Mouse (Mus musculus) testis, postnatal 14 days (tissue): ENCODE measurements around the gene Afdn.
"Not testable (repeated sequence)": the region's sequence is repeated elsewhere in the genome, so short reads cannot be mapped to it uniquely, and the experiment has no call there.

Experiments used
- DNase-seq: peaks from one replicate; pipeline ENCODE4 v3.0.0; 2021; ENCODE audit warnings: low spot score

Afdn gene

DNA sequence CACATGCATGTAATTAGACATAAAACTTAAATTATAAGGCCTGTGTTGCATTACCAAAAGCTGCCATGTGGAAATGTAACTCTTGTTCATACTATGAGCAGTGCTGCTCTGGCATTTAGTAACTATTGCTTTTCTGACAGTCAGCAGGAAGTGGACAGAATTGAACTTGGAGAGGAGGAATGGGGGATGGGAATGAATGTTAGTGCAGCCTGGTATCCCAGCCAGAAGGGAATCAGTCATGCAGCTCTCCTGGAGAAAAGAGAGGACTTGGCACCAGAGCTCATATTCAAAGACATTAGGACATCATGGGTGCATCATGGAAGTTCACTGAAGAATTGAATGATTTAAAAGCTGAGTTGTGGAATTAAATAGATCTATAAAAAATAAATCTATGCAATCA is 117.1 kb downstream of the Afdn start:
- DNase-seq: no peak

- no peak for DNase-seq
Observed at GRCm38 (mm10) chr17:13879731-13880130, 119.4 kb downstream of the Afdn start.

DNA sequence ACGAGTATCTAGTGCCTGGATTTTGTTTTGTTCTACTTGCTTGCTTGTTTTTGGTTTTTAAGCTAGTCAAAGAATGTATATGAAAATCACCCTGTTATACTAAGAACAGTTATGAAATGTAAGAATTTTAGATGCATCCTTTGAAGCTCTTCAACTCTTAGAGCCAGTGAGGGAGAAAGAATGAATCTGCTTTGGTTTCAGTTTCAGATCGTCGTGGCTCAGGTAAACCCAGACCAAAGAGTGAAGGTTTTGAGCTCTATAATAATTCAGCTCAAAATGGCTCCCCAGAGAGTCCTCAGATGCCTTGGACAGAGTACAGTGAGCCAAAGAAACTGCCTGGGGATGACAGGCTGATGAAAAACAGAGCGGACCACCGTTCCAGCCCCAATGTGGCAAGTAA is 123.2 kb downstream of the Afdn start:
- no peak for DNase-seq

GRCm38 (mm10) chr17:13889818-13890434 is 129.6 kb downstream of the Afdn start:
- DNase-seq: no peak

DNA sequence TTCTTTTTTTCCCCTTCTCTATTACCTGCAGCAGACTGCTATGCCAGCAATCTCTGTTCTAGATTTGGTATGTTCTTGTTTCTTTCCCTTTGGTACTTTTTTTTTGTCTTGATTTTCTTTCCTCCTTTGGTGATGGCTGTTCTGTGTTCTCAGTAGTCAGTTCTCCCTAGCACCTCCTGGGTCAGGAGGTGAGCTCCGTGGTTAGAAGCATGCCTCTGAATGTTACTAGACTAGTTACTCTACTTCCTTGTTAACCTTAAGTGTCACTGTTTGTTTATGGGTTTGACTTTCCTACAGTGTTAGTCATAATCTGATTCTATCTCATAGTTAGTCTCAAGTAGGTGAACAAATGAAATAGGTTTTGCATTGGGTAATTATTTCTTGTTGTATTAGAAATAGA is 130.6 kb downstream of the Afdn start:
- no peak for DNase-seq

GRCm38 (mm10) chr17:13898838-13899237 is 138.5 kb downstream of the Afdn start:
- no peak for DNase-seq

DNA sequence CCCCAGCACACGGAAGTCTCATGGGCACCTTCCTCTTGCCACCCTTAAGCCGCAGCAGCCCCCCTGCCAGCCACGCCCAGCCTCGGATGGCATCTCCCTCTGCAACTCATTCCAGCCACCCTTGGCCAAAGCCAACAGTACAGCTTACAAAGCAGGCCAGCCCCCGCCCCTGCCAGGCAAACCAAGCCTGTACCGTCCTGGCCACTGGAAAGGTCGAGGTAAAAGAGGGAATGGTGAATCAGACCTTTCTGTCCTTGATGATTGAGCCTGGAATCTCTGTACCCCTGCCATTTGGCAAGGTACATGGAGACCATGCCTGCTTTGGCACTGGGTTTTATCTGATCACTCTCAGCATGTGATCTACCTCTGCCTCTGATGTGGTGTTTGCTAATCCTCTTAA is 138.9 kb downstream of the Afdn start:
- no peak for DNase-seq

DNA sequence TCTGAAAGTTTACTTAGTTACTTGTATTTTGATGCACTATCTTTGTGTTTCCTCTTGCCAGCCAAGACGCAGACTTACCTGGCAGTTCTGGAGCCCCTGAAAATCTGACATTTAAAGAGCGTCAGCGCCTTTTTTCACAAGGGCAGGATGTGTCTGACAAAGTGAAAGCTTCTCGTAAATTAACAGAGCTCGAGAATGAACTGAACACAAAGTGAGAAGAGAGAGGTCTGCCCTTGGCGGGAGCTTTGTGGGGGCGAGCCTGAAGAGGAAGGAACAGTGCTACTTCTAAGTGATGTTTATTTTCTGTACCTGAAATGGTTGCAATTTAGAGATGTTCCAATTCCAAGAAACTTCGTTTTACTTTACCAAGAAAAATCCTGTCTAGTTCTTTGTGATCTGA is 143.5 kb downstream of the Afdn start:
- DNase-seq: no peak

DNA sequence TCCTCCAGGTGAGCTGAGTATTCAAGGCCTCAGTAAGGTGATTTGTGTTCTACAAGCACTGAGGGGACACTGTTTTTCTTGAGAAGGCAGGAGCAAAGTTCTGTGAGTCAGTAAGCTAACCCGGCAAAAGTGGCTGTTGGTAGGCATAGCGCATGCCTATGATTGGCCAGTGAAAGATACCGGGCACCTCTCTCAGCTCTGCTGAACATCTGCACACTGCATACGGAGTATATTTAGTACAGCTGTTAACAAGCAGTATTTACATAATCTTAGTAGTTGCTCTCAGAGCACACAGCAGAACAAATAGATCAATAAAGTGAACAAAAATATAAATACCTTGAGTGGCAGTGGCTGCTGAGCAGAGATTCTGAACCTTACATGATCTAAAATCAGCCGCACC is 146.7 kb downstream of the Afdn start:
- no peak for DNase-seq

DNA sequence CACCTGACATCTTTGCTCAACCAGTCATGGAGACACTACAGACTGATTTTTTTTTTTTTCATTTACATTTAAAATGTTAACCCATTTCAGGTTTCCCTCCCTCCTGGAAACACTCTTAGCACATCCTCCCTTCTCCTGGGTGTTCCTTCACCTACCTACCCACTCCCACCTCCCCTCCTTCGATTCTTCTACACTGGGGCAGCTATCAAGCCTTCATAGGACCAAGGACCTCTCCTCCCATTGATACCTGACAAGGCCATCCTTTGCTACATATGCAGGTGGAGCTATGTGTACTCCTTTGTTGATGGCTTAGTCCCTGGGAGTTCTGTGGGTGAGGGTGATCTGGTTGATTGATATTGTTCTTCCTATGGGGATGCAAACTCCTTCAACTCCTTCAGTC is 147.3 kb downstream of the Afdn start:
- DNase-seq: no peak

- no peak for DNase-seq
Observed at GRCm38 (mm10) chr17:13913951-13914350, 153.6 kb downstream of the Afdn start.

DNA sequence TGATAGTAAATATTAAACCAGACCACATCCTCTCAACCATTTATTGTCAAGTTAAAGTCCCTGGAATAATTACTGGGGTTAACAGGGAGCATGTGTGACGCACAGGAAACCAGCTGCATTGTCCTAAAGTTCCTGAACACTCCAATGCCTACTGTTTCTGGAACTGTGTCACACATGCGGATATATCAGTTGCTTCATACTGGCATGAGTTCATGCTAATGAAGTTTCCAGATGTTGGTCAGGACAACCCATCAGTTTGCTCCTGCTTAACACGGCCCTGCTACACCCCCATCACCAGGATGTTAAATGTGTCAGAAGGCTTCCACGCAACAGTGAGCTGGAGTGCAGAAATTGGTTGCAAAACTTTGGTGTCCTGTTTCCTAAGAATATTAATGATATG is 154.2 kb downstream of the Afdn start:
- no peak for DNase-seq

DNA sequence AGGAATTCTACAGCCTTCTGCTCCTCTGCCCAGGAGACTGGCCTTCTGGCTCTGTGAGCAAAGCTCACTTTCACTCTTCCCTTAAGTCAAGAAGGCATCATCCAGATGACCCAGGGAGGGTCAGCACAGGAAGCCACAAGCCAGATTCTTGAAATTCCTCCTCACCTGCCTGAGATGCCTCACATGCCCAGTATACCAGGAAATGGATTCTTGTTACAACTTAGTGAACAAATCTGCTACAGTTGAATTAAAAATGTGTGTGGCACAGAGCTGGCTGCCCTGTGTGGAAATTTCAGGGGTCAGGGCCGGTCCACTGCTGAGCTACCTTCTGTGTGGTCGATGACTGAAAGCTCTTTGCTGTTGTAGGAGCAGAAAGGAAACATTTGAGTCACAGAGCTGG is 160.4 kb downstream of the Afdn start:
- no peak for DNase-seq

- peak; percentile 31 for DNase-seq
Observed at GRCm38 (mm10) chr17:13923418-13923817, 163.1 kb downstream of the Afdn start.

- DNase-seq: no peak
Observed at GRCm38 (mm10) chr17:13924588-13924987, 164.2 kb downstream of the Afdn start.

GRCm38 (mm10) chr17:13925931-13926330 is 165.6 kb downstream of the Afdn start:
- no peak for DNase-seq

- DNase-seq: no peak
Observed at GRCm38 (mm10) chr17:13930421-13930820, 170.1 kb downstream of the Afdn start.

- DNase-seq: not testable (repeated sequence)
Observed at GRCm38 (mm10) chr17:13935364-13935763, 175.0 kb downstream of the Afdn start.

DNA sequence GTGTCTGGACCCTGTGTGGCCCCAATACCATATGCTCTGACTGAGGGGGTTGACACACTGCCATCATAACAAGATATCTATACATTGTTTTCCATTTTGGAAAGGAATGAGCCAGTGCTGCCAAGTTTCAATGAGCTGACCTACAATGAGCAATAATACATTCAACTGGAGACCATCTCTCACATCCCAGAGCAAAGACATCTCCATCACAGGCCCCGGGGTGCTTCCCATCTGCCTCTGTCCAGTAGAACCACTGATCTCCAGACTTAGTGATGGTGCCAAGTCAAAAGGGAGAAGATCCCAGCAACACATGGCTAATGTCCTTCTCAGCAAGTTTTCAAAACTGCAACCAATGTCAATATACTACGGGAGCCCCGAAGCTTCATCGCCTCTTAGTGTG is 177.4 kb downstream of the Afdn start:
- no peak for DNase-seq

DNA sequence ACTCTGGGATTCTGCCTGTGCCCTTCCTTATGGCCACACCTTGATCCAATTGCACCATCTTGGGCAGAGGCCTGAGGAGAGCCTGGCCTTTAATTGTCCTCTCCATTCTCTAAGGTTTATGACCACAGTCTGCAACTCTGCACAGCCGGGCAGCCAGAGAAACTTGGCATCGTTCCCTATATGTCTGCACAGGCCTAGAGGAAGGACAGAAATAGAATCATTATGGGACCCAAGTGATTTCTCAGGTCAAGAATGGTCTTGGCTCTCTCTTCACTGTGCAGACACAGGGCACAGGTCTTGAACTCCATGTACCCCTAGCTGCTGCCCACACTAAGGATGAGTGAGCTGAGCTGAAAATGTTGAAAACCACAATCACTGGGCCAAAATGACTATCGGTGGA is 178.3 kb downstream of the Afdn start:
- no peak for DNase-seq

DNA sequence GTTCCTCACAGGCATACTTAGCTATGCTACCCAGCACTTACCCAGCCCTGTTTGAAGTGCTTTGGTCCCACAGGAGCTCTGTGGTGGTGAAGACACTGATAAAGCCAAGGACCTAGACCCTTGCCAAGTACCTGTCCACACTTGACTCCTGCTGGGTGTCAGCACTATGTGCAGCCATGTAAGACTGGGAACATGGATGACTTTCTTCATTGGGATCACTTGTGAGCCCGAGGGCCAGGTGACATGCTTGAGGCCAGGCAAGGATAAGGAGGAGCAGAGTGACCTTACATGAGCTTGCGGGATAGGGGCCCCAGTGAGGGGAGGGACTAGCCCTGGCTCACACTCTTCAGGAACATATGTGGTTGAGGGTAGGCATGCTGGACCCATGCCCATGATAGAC is 178.9 kb downstream of the Afdn start:
- not testable (repeated sequence) for DNase-seq

DNA sequence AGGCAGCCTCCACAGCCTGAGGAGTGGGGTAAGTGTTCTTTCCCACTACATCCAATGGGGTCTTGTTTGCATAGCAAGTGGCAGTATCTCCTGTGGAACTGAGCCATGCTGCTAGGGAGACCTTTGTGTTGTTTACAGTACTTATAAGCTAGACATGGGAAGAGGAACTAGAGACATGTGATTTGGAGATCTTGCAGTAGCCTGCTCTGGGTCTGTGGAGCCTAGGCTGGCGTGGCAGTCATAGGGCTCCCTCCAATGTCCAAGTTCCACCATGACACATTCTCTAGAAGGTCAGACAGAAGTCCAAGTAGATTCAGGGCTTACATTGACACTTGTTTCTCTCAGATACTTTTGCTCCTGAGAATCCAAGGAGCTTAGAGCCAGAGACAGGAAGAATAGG is 180.1 kb downstream of the Afdn start:
- no peak for DNase-seq

DNA sequence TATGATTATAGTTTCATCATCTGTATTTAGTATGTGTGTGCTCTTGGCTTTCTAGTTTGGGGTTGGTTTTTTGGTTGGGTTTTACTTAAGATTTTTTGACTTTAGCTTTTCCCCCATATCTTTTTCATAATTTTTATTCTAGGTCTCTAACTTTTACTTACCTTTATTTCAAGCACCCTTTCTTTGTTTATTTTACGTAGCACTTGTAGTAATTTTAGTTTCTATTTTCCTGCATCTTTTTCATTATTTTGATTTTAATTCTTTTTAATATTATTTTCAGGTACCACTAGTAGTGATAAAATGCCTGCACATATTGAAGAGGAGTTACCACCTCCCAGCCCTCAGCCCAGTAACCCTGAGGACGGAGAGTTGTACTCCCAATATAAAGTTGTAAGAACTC is 187.7 kb downstream of the Afdn start, which contains the start of gene Gm7168:
TSS of gene Gm7168 (plus strand) at position 301 of the 400 bp plus-strand sequence.
- DNase-seq: not testable (repeated sequence)

GRCm38 (mm10) chr17:13951570-13951969 is 191.2 kb downstream of the Afdn start:
- not testable (repeated sequence) for DNase-seq
